Mouse (Mus musculus) ES-E14 (cell line): Measurements from ENCODE around the gene Lao1.

Source experiments
- HCFC1 ChIP-seq: IDR thresholded peaks from 2 replicates; pipeline ENCODE4 v1.6.1; 2012; ENCODE audit warnings: low read length, inconsistent platforms, borderline replicate concordance; ENCODE audit not compliant: insufficient read depth
- ZC3H11A ChIP-seq: IDR thresholded peaks from 2 replicates; pipeline ENCODE4 v1.6.1; 2012; ENCODE audit warnings: low read depth, mild to moderate bottlenecking, inconsistent platforms, low read length, borderline replicate concordance

- TF ChIP-seq ZC3H11A, result no peak
- no peak for TF ChIP-seq HCFC1
Observed at GRCm38 (mm10) chr4:118961141-118961628, at the start of gene Lao1.
